12 mouse cellular contexts compared by ENCODE assay signal in genomic region chr5:122726595-122726994, GRCm38 (mm10). TPM values are rescaled to one million over a fixed set of nuclear protein-coding genes. Genes with fewer than 3 reads are reported as not detected.
DNase-seq lines count a peak whose midpoint lies in the region; ATAC-seq lines count a peak whose summit lies in the region.
"Had no signal": no experiment of that assay in that cellular context is flagged by ENCODE, and none has a peak within 500 bp of the region (broad histone marks: within the 10 kb centered on the region; RNA-seq: fewer than 3 reads in every experiment).

No protein-coding gene starts in this region.

- 71% methylated on average over 5 of the region's 5 CpGs for WGBS in embryonic facial prominence, embryonic 12.5 days
- 79% methylated on average over 5 of the region's 5 CpGs for WGBS in embryonic facial prominence, embryonic 10.5 days
- WGBS in limb, embryonic 13.5 days: 81% methylated on average over 5 of the region's 5 CpGs
- WGBS in limb, embryonic 10.5 days: 87% methylated on average over 5 of the region's 5 CpGs
- 85% methylated on average over 5 of the region's 5 CpGs for WGBS in neural tube, embryonic 12.5 days
- 71% methylated on average over 5 of the region's 5 CpGs for WGBS in neural tube, embryonic 15.5 days
- 82% methylated on average over 5 of the region's 5 CpGs for WGBS in forebrain, embryonic 13.5 days

- H3K27ac ChIP-seq in embryonic facial prominence, embryonic 12.5 days: no peak overlapping the region
- no peak overlapping the region for H3K27ac ChIP-seq in embryonic facial prominence, embryonic 10.5 days (replicated peaks)
- no peak overlapping the region for H3K27ac ChIP-seq in limb, embryonic 13.5 days
- no peak overlapping the region for H3K27ac ChIP-seq in limb, embryonic 10.5 days
- H3K27ac ChIP-seq in neural tube, embryonic 12.5 days: no peak overlapping the region
- no peak overlapping the region for H3K27ac ChIP-seq in neural tube, embryonic 15.5 days (replicated peaks)
- no peak overlapping the region for H3K27ac ChIP-seq in forebrain, embryonic 13.5 days
- H3K27ac ChIP-seq: hindbrain, embryonic 10.5 days; liver, embryonic 14.5 days; macrophage had no signal

- 0 out of 2 replicates have a peak, but pooled peaks cover 3% of the 10 kb centered on the region for H3K4me1 ChIP-seq in embryonic facial prominence, embryonic 12.5 days
- H3K4me1 ChIP-seq in embryonic facial prominence, embryonic 10.5 days: peaks cover 11% of the 10 kb centered on the region
- peaks cover 7% of the 10 kb centered on the region for H3K4me1 ChIP-seq in limb, embryonic 13.5 days
- H3K4me1 ChIP-seq in limb, embryonic 10.5 days: peaks cover 2% of the 10 kb centered on the region; the same call in 1 of the 2 replicates
- no peaks in the 10 kb centered on the region for H3K4me1 ChIP-seq in neural tube, embryonic 12.5 days
- H3K4me1 ChIP-seq in neural tube, embryonic 15.5 days: peaks cover 12% of the 10 kb centered on the region
- H3K4me1 ChIP-seq in forebrain, embryonic 13.5 days: no peaks in the 10 kb centered on the region

- no peaks in the 10 kb centered on the region for H3K27me3 ChIP-seq in embryonic facial prominence, embryonic 12.5 days
- no peaks in the 10 kb centered on the region for H3K27me3 ChIP-seq in embryonic facial prominence, embryonic 10.5 days (replicated peaks; ENCODE audit: low read depth, poor library complexity, severe bottlenecking)
- no peaks in the 10 kb centered on the region for H3K27me3 ChIP-seq in limb, embryonic 13.5 days
- H3K27me3 ChIP-seq in limb, embryonic 10.5 days (ENCODE audit: low read depth, poor library complexity, severe bottlenecking): no peaks in the 10 kb centered on the region
- no peaks in the 10 kb centered on the region for H3K27me3 ChIP-seq in neural tube, embryonic 12.5 days (replicated peaks)
- no peaks in the 10 kb centered on the region for H3K27me3 ChIP-seq in neural tube, embryonic 15.5 days (replicated peaks)
- no peaks in the 10 kb centered on the region for H3K27me3 ChIP-seq in forebrain, embryonic 13.5 days

- H3K4me2 ChIP-seq in embryonic facial prominence, embryonic 12.5 days (replicated peaks): no peak overlapping the region
- H3K4me2 ChIP-seq in limb, embryonic 13.5 days (replicated peaks): no peak overlapping the region
- H3K4me2 ChIP-seq in neural tube, embryonic 12.5 days (replicated peaks): no peak overlapping the region
- no peak overlapping the region for H3K4me2 ChIP-seq in neural tube, embryonic 15.5 days
- H3K4me2 ChIP-seq in forebrain, embryonic 13.5 days: no peak overlapping the region
- H3K4me2 ChIP-seq: heart, embryonic 11.5 days had no signal

- DNase-seq in embryonic facial prominence, embryonic 10.5 days (ENCODE audit: low spot score): no peak
- DNase-seq in limb, embryonic 10.5 days (ENCODE audit: low spot score): no peak
- DNase-seq: heart, adult 11 months had no signal

- no peaks in the 10 kb centered on the region for H3K9me3 ChIP-seq in embryonic facial prominence, embryonic 12.5 days
- H3K9me3 ChIP-seq in embryonic facial prominence, embryonic 10.5 days: no peaks in the 10 kb centered on the region
- H3K9me3 ChIP-seq in limb, embryonic 13.5 days: peaks cover 3% of the 10 kb centered on the region
- H3K9me3 ChIP-seq in limb, embryonic 10.5 days (replicated peaks): no peaks in the 10 kb centered on the region
- no peaks in the 10 kb centered on the region for H3K9me3 ChIP-seq in neural tube, embryonic 12.5 days
- H3K9me3 ChIP-seq in neural tube, embryonic 15.5 days (replicated peaks): no peaks in the 10 kb centered on the region
- H3K9me3 ChIP-seq in forebrain, embryonic 13.5 days (replicated peaks): no peaks in the 10 kb centered on the region
- H3K9me3 ChIP-seq: hindbrain, embryonic 10.5 days had no signal

- no peak for ATAC-seq in embryonic facial prominence, embryonic 12.5 days (ENCODE audit: insufficient number of reproducible peaks, insufficient read depth, low FRiP score, low TSS enrichment)
- no peak for ATAC-seq in limb, embryonic 13.5 days (ENCODE audit: low FRiP score, low read depth)
- ATAC-seq in neural tube, embryonic 12.5 days (ENCODE audit: low FRiP score, low read depth): 0 out of 2 replicates have a peak, but pooled peaks have one; percentile 41
- no peak for ATAC-seq in neural tube, embryonic 15.5 days (ENCODE audit: low FRiP score)
- ATAC-seq in forebrain, embryonic 13.5 days: no peak

- H3K36me3 ChIP-seq in embryonic facial prominence, embryonic 12.5 days: no peaks in the 10 kb centered on the region
- H3K36me3 ChIP-seq in embryonic facial prominence, embryonic 10.5 days (replicated peaks): peaks cover 7% of the 10 kb centered on the region
- peaks cover 8% of the 10 kb centered on the region; the same call in 1 of the 2 replicates for H3K36me3 ChIP-seq in limb, embryonic 13.5 days
- H3K36me3 ChIP-seq in limb, embryonic 10.5 days: peaks cover 7% of the 10 kb centered on the region; the same call in 1 of the 2 replicates
- no peaks in the 10 kb centered on the region for H3K36me3 ChIP-seq in neural tube, embryonic 12.5 days
- peaks cover 4% of the 10 kb centered on the region; the same call in 1 of the 2 replicates for H3K36me3 ChIP-seq in neural tube, embryonic 15.5 days
- no peaks in the 10 kb centered on the region for H3K36me3 ChIP-seq in forebrain, embryonic 13.5 days (ENCODE audit: poor library complexity, severe bottlenecking)

- peak overlapping the region; percentile 4; the same call in 1 of the 2 replicates for H3K9ac ChIP-seq in embryonic facial prominence, embryonic 12.5 days
- H3K9ac ChIP-seq in limb, embryonic 13.5 days: 0 out of 2 replicates have a peak overlapping the region, but pooled peaks have one; percentile 43
- H3K9ac ChIP-seq in neural tube, embryonic 12.5 days: 0 out of 2 replicates have a peak overlapping the region, but pooled peaks have one; percentile 26
- no peak overlapping the region for H3K9ac ChIP-seq in neural tube, embryonic 15.5 days (replicated peaks)
- no peak overlapping the region for H3K9ac ChIP-seq in forebrain, embryonic 13.5 days
- H3K9ac ChIP-seq: liver, embryonic 14.5 days had no signal

- no peak overlapping the region for H3K4me3 ChIP-seq in embryonic facial prominence, embryonic 12.5 days
- no peak overlapping the region for H3K4me3 ChIP-seq in embryonic facial prominence, embryonic 10.5 days
- H3K4me3 ChIP-seq in limb, embryonic 13.5 days: no peak overlapping the region
- no peak overlapping the region for H3K4me3 ChIP-seq in limb, embryonic 10.5 days
- no peak overlapping the region for H3K4me3 ChIP-seq in neural tube, embryonic 12.5 days
- no peak overlapping the region for H3K4me3 ChIP-seq in neural tube, embryonic 15.5 days (replicated peaks)
- H3K4me3 ChIP-seq in forebrain, embryonic 13.5 days: no peak overlapping the region
- H3K4me3 ChIP-seq: hindbrain, embryonic 10.5 days had no signal

RNA-seq across cellular contexts. Expression of gene P2rx4, which starts 19.3 kb away (rescaled TPM):
- 8.1 and 8.6 TPM in 2 replicates for polyA plus RNA-seq in embryonic facial prominence, embryonic 12.5 days (2016; fragmentation: Nextera tagmentation; extraction: Ambion mirVana)
- polyA plus RNA-seq in embryonic facial prominence, embryonic 10.5 days (2016; fragmentation: Nextera tagmentation; extraction: Ambion mirVana): 5.1 and 6.5 TPM in 2 replicates
- polyA plus RNA-seq in limb, embryonic 13.5 days (2015; fragmentation: Nextera tagmentation; extraction: Ambion mirVana): 16.1 and 16.8 TPM in 2 replicates
- 3.5 and 4.1 TPM in 2 replicates for polyA plus RNA-seq in limb, embryonic 10.5 days (2016; fragmentation: Nextera tagmentation; extraction: Ambion mirVana)
- 13.0 and 15.2 TPM in 2 replicates for polyA plus RNA-seq in neural tube, embryonic 12.5 days (2016; fragmentation: Nextera tagmentation; extraction: Ambion mirVana)
- 14.7 and 18.6 TPM in 2 replicates for polyA plus RNA-seq in neural tube, embryonic 15.5 days (2015; fragmentation: Nextera tagmentation; extraction: Ambion mirVana)
- polyA plus RNA-seq in forebrain, embryonic 13.5 days (2015; fragmentation: Nextera tagmentation; extraction: Ambion mirVana): 6.2 and 6.8 TPM in 2 replicates

RNA-seq across cellular contexts. Expression of gene Camkk2, which starts 52.6 kb away (rescaled TPM):
- polyA plus RNA-seq in embryonic facial prominence, embryonic 12.5 days (2016; fragmentation: Nextera tagmentation; extraction: Ambion mirVana): 43.1 and 44.6 TPM in 2 replicates
- 21.9 and 26.3 TPM in 2 replicates for polyA plus RNA-seq in embryonic facial prominence, embryonic 10.5 days (2016; fragmentation: Nextera tagmentation; extraction: Ambion mirVana)
- 36.4 and 38.0 TPM in 2 replicates for polyA plus RNA-seq in limb, embryonic 13.5 days (2015; fragmentation: Nextera tagmentation; extraction: Ambion mirVana)
- 29.3 and 30.0 TPM in 2 replicates for polyA plus RNA-seq in limb, embryonic 10.5 days (2016; fragmentation: Nextera tagmentation; extraction: Ambion mirVana)
- 43.1 and 44.2 TPM in 2 replicates for polyA plus RNA-seq in neural tube, embryonic 12.5 days (2016; fragmentation: Nextera tagmentation; extraction: Ambion mirVana)
- 56.7 and 69.9 TPM in 2 replicates for polyA plus RNA-seq in neural tube, embryonic 15.5 days (2015; fragmentation: Nextera tagmentation; extraction: Ambion mirVana)
- 40.0 and 41.1 TPM in 2 replicates for polyA plus RNA-seq in forebrain, embryonic 13.5 days (2015; fragmentation: Nextera tagmentation; extraction: Ambion mirVana)

Comparison
In these comparisons a context has a peak if more than half of its experiments do, and no peak if none do; other contexts are left out.
1. H3K9ac ChIP-seq: peak in embryonic facial prominence, embryonic 12.5 days (single experiment), limb, embryonic 13.5 days (single experiment) and neural tube, embryonic 12.5 days (single experiment); none in neural tube, embryonic 15.5 days (single experiment) and forebrain, embryonic 13.5 days (single experiment).